Mouse (Mus musculus) gastrocnemius, postnatal 14 days (tissue): Measurements from ENCODE around the gene Sh3bgrl2. TPM values are rescaled to one million over a fixed set of nuclear protein-coding genes. Genes with fewer than 3 reads are reported as not detected.

Experiments used
- DNase-seq: peaks from one replicate; pipeline ENCODE4 v3.0.0; 2021; ENCODE audit warnings: mixed read lengths
- intact Hi-C: fragments of 180-260 bp; cut with DNase I; formaldehyde crosslinking; loops from one replicate; pipeline ENCODE4 v1.15.1; 2025; ENCODE audit warnings: low total_unique reads
- total RNA-seq, 2 experiments: library from RNA; stranded (reverse); gene quantifications; 2 replicates each; pipeline ENCODE4 v1.2.3; 2021

The Sh3bgrl2 gene
- total RNA-seq, 2 experiments from 2014 or later, result 1.4 TPM

- intact Hi-C loops, result no loop called here
- DNase-seq, result no peak
Observed at GRCm38 (mm10) chr9:83656960-83657651, 109.0 kb downstream of the Sh3bgrl2 start.

- intact Hi-C loops, result no loop called here
- no peak for DNase-seq
Observed at GRCm38 (mm10) chr9:83657652-83658002, 109.5 kb downstream of the Sh3bgrl2 start.

GRCm38 (mm10) chr9:83659081-83659480 lies 111.0 kb downstream of the Sh3bgrl2 start:
- intact Hi-C loops, result no loop called here
- DNase-seq, result no peak

GRCm38 (mm10) chr9:83661811-83662210 lies 113.7 kb downstream of the Sh3bgrl2 start:
- DNase-seq, result no peak
- intact Hi-C loops, result no loop called here

- DNase-seq, result no peak
- intact Hi-C loops, result no loop called here
Observed at GRCm38 (mm10) chr9:83663981-83664897, 116.1 kb downstream of the Sh3bgrl2 start.

- DNase-seq, result no peak
- intact Hi-C loops, result no loop called here
Observed at GRCm38 (mm10) chr9:83664951-83665350, 116.8 kb downstream of the Sh3bgrl2 start.

GRCm38 (mm10) chr9:83667031-83667430 lies 118.9 kb downstream of the Sh3bgrl2 start:
- no peak for DNase-seq
- intact Hi-C loops, result no loop called here

GRCm38 (mm10) chr9:83679626-83680025 lies 131.5 kb downstream of the Sh3bgrl2 start:
- DNase-seq, result no peak
- intact Hi-C loops, result no loop called here

GRCm38 (mm10) chr9:83681661-83682655 lies 133.8 kb downstream of the Sh3bgrl2 start:
- DNase-seq, result no peak
- intact Hi-C loops, result no loop called here

GRCm38 (mm10) chr9:83686511-83687100 lies 138.5 kb downstream of the Sh3bgrl2 start:
- no peak for DNase-seq
- intact Hi-C loops, result no loop called here

GRCm38 (mm10) chr9:83687904-83688303 lies 139.8 kb downstream of the Sh3bgrl2 start:
- DNase-seq, result no peak
- intact Hi-C loops, result no loop called here

Other genes with a start within 250 kb of the Sh3bgrl2 start
- gene Lca5, start 107.2 kb upstream of the Sh3bgrl2 start, total RNA-seq, result 1 to 10 TPM; 3.2 to 3.8 TPM